Mouse (Mus musculus) kidney, adult 2 months (tissue): ENCODE data around the gene Pde6c. TPM values are rescaled to one million over a fixed set of nuclear protein-coding genes. Genes with fewer than 3 reads are reported as not detected.

Source experiments
- DNase-seq: peaks from one replicate; pipeline ENCODE4 v3.0.0; 2021
- H3K27ac ChIP-seq: fragments of 200-500 bp; 2 replicates; pipeline ENCODE4 v1.5.1; 2012; ENCODE audit warnings: low read depth, low read length, control low read depth, inconsistent platforms; ENCODE audit not compliant: insufficient read depth
- H3K27me3 ChIP-seq: fragments of 200-500 bp; replicated peaks from 2 replicates; pipeline ENCODE4 v1.6.1; 2012; ENCODE audit warnings: mild to moderate bottlenecking, moderate library complexity, low read length, inconsistent platforms; ENCODE audit not compliant: control insufficient read depth, insufficient read depth
- H3K36me3 ChIP-seq: fragments of 200-500 bp; 2 replicates; pipeline ENCODE4 v1.6.1; 2012; ENCODE audit warnings: mild to moderate bottlenecking, moderate library complexity, low read length, inconsistent platforms; ENCODE audit not compliant: control insufficient read depth, insufficient read depth
- H3K4me1 ChIP-seq: fragments of 200-500 bp; 2 replicates; pipeline ENCODE4 v1.6.1; 2011; ENCODE audit warnings: low read length; ENCODE audit not compliant: control insufficient read depth, insufficient read depth
- H3K4me3 ChIP-seq: fragments of 200-500 bp; 2 replicates; pipeline ENCODE4 v1.5.1; 2011; ENCODE audit warnings: mild to moderate bottlenecking, low read depth, low read length, control low read depth; ENCODE audit not compliant: insufficient read depth
- CTCF ChIP-seq: fragments of 200-500 bp; conservative IDR thresholded peaks from 2 replicates; pipeline ENCODE4 v1.5.1; 2011; ENCODE audit warnings: low read depth, mild to moderate bottlenecking, control low read depth, low read length, moderate library complexity, mixed read lengths; ENCODE audit not compliant: insufficient read depth, insufficient read length
- POLR2A ChIP-seq: fragments of 200-500 bp; IDR thresholded peaks from one replicate; pipeline ENCODE4 v1.6.1; 2011; ENCODE audit warnings: low read depth, low read length, control low read depth
- WGBS: fragments of 180-500 bp; shearing (Covaris S2); methylation state at CpG from one replicate; pipeline ENCODE4 v1.1.7; 2018; 5-methylcytosine and 5-hydroxymethylcytosine counted together
- polyA plus RNA-seq: library from polyadenylated mRNA; depleted of rRNA; stranded (reverse); fragments of >200 nt; gene quantifications from 2 replicates; pipeline ENCODE4 v1.2.3, GENCODE M21; 2012

Pde6c gene
- polyA plus RNA-seq, 1 experiment, result not detected

GRCm38 (mm10) chr19:38096858-38097758 lies 35.5 kb upstream of the Pde6c start, which contains the start of gene Ffar4:
TSS of gene Ffar4 (plus strand) at chr19:38097071.
- H3K4me3 ChIP-seq, result no peak within 1 kb of the TSS; the same call in 1 of the 2 replicates
- no peak within 1 kb of the TSS for H3K27ac ChIP-seq
- 2% methylated on average over 77 of the region's 77 CpGs for WGBS
- H3K36me3 ChIP-seq, result no peaks in the 10 kb centered on the region
- H3K27me3 ChIP-seq, result no peaks in the 10 kb centered on the region
- DNase-seq, result no peak
- H3K4me1 ChIP-seq, result no peaks in the 10 kb centered on the region
- TF ChIP-seq CTCF, result no peak
- TF ChIP-seq POLR2A, result no peak

GRCm38 (mm10) chr19:38107871-38108270 lies 24.7 kb upstream of the Pde6c start:
- WGBS, result 90% methylated on average over 4 of the region's 4 CpGs

GRCm38 (mm10) chr19:38109506-38110242 lies 22.9 kb upstream of the Pde6c start:
- H3K36me3 ChIP-seq, result no peaks in the 10 kb centered on the region
- WGBS, result 92% methylated on average over 15 of the region's 15 CpGs
- no peaks in the 10 kb centered on the region for H3K4me1 ChIP-seq
- TF ChIP-seq CTCF (no peak), POLR2A (no peak)
- no peak overlapping the region for H3K4me3 ChIP-seq
- no peaks in the 10 kb centered on the region for H3K27me3 ChIP-seq
- no peak overlapping the region for H3K27ac ChIP-seq
- DNase-seq, result no peak

More at GRCm38 (mm10) chr19:38107871-38108270, 24.7 kb upstream of the Pde6c start:
- Histone ChIP-seq H3K36me3 (no peaks in the 10 kb centered on the region), H3K27ac (no peak overlapping the region), H3K4me1 (no peaks in the 10 kb centered on the region), H3K4me3 (no peak overlapping the region), H3K27me3 (no peaks in the 10 kb centered on the region)
- no peak for TF ChIP-seq CTCF
- no peak for TF ChIP-seq POLR2A
- no peak for DNase-seq

- no peaks in the 10 kb centered on the region for H3K27me3 ChIP-seq
- 83% methylated on average over 8 of the region's 8 CpGs for WGBS
- DNase-seq, result no peak
Measured at GRCm38 (mm10) chr19:38111056-38111455, 21.5 kb upstream of the Pde6c start.

GRCm38 (mm10) chr19:38112575-38112974 lies 20.0 kb upstream of the Pde6c start:
- TF ChIP-seq CTCF (no peak), POLR2A (no peak)
- no peak overlapping the region for H3K4me3 ChIP-seq
- H3K4me1 ChIP-seq, result no peaks in the 10 kb centered on the region
- DNase-seq, result no peak
- H3K27me3 ChIP-seq, result no peaks in the 10 kb centered on the region
- no peaks in the 10 kb centered on the region for H3K36me3 ChIP-seq
- WGBS, result 50% methylated on average over 4 of the region's 4 CpGs
- no peak overlapping the region for H3K27ac ChIP-seq

More at GRCm38 (mm10) chr19:38111056-38111455, 21.5 kb upstream of the Pde6c start:
- no peak overlapping the region for H3K27ac ChIP-seq
- no peak overlapping the region for H3K4me3 ChIP-seq
- TF ChIP-seq POLR2A (no peak), CTCF (no peak)
- H3K4me1 ChIP-seq, result no peaks in the 10 kb centered on the region
- H3K36me3 ChIP-seq, result no peaks in the 10 kb centered on the region

GRCm38 (mm10) chr19:38114834-38115491 lies 17.6 kb upstream of the Pde6c start:
- no peak overlapping the region for H3K4me3 ChIP-seq
- H3K4me1 ChIP-seq, result no peaks in the 10 kb centered on the region
- WGBS, result 89% methylated on average over 7 of the region's 7 CpGs
- no peak for DNase-seq
- no peaks in the 10 kb centered on the region for H3K36me3 ChIP-seq
- TF ChIP-seq CTCF, result no peak
- TF ChIP-seq POLR2A, result no peak
- H3K27me3 ChIP-seq, result no peaks in the 10 kb centered on the region
- H3K27ac ChIP-seq, result no peak overlapping the region

GRCm38 (mm10) chr19:38120123-38120760 lies 12.3 kb upstream of the Pde6c start:
- no peak overlapping the region for H3K4me3 ChIP-seq
- TF ChIP-seq CTCF (no peak), POLR2A (no peak)
- H3K27ac ChIP-seq, result no peak overlapping the region
- H3K27me3 ChIP-seq, result no peaks in the 10 kb centered on the region
- DNase-seq, result no peak
- no peaks in the 10 kb centered on the region for H3K4me1 ChIP-seq
- no peaks in the 10 kb centered on the region for H3K36me3 ChIP-seq
- WGBS, result 85% methylated on average over 5 of the region's 5 CpGs
